Mouse (Mus musculus) kidney, adult 2 months (tissue): ENCODE data around the gene Pola1. TPM values are rescaled to one million over a fixed set of nuclear protein-coding genes. Genes with fewer than 3 reads are reported as not detected.

Experiments
- DNase-seq: peaks from one replicate; pipeline ENCODE4 v3.0.0; 2021
- H3K27ac ChIP-seq: fragments of 200-500 bp; 2 replicates; pipeline ENCODE4 v1.5.1; 2012; ENCODE audit warnings: low read depth, low read length, control low read depth, inconsistent platforms; ENCODE audit not compliant: insufficient read depth
- H3K27me3 ChIP-seq: fragments of 200-500 bp; replicated peaks from 2 replicates; pipeline ENCODE4 v1.6.1; 2012; ENCODE audit warnings: mild to moderate bottlenecking, moderate library complexity, low read length, inconsistent platforms; ENCODE audit not compliant: control insufficient read depth, insufficient read depth
- H3K36me3 ChIP-seq: fragments of 200-500 bp; 2 replicates; pipeline ENCODE4 v1.6.1; 2012; ENCODE audit warnings: mild to moderate bottlenecking, moderate library complexity, low read length, inconsistent platforms; ENCODE audit not compliant: control insufficient read depth, insufficient read depth
- H3K4me1 ChIP-seq: fragments of 200-500 bp; 2 replicates; pipeline ENCODE4 v1.6.1; 2011; ENCODE audit warnings: low read length; ENCODE audit not compliant: control insufficient read depth, insufficient read depth
- H3K4me3 ChIP-seq: fragments of 200-500 bp; 2 replicates; pipeline ENCODE4 v1.5.1; 2011; ENCODE audit warnings: mild to moderate bottlenecking, low read depth, low read length, control low read depth; ENCODE audit not compliant: insufficient read depth
- CTCF ChIP-seq: fragments of 200-500 bp; conservative IDR thresholded peaks from 2 replicates; pipeline ENCODE4 v1.5.1; 2011; ENCODE audit warnings: low read depth, mild to moderate bottlenecking, control low read depth, low read length, moderate library complexity, mixed read lengths; ENCODE audit not compliant: insufficient read depth, insufficient read length
- POLR2A ChIP-seq: fragments of 200-500 bp; IDR thresholded peaks from one replicate; pipeline ENCODE4 v1.6.1; 2011; ENCODE audit warnings: low read depth, low read length, control low read depth
- WGBS: fragments of 180-500 bp; shearing (Covaris S2); methylation state at CpG from one replicate; pipeline ENCODE4 v1.1.7; 2018; 5-methylcytosine and 5-hydroxymethylcytosine counted together
- polyA plus RNA-seq: library from polyadenylated mRNA; depleted of rRNA; stranded (reverse); fragments of >200 nt; gene quantifications from 2 replicates; pipeline ENCODE4 v1.2.3, GENCODE M21; 2012

The Pola1 gene
- polyA plus RNA-seq, 1 experiment: 0.45 TPM

- TF ChIP-seq POLR2A (no peak), CTCF (no peak)
- Histone ChIP-seq H3K27me3 (no peaks in the 10 kb centered on the region), H3K36me3 (no peaks in the 10 kb centered on the region), H3K4me3 (no peak overlapping the region), H3K27ac (no peak overlapping the region), H3K4me1 (no peaks in the 10 kb centered on the region)
- no peak for DNase-seq
- WGBS: 92% methylated on average over 3 of the region's 3 CpGs
Measured at GRCm38 (mm10) chrX:93368211-93368610, 263.7 kb downstream of the Pola1 start.

DNA sequence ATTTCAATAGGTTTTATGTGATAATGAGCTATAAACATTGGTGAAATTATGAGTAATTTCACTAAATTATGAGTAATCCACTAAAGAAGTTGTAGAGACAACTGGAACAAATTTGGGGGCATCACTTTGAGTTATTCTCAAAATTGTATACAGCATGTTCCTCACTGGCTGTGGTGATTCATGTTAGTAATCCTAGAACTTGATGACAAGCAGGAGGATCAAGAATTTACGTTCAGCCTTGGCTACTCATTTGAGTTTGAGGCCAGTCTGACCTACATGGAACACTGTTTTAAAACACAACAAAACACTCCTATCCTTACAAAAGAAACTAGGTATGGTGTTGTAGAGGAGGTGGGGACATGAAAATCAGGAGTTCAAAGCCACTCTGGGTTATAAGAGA is 310.6 kb downstream of the Pola1 start:
- Histone ChIP-seq H3K36me3 (no peaks in the 10 kb centered on the region), H3K27ac (no peak overlapping the region), H3K4me1 (no peaks in the 10 kb centered on the region), H3K27me3 (no peaks in the 10 kb centered on the region), H3K4me3 (no peak overlapping the region)
- no peak for DNase-seq
- no peak for TF ChIP-seq POLR2A
- TF ChIP-seq CTCF: no peak
- 91% methylated on average over 1 of the region's 1 CpGs for whole genome bisulfite sequencing

GRCm38 (mm10) chrX:93319979-93320378 is 312.0 kb downstream of the Pola1 start:
- no peak for DNase-seq
- no peaks in the 10 kb centered on the region for H3K27me3 ChIP-seq
- H3K4me3 ChIP-seq: no peak overlapping the region
- H3K27ac ChIP-seq: no peak overlapping the region
- WGBS: 94% methylated on average over 2 of the region's 2 CpGs
- no peaks in the 10 kb centered on the region for H3K4me1 ChIP-seq
- TF ChIP-seq POLR2A: no peak
- no peak for TF ChIP-seq CTCF
- no peaks in the 10 kb centered on the region for H3K36me3 ChIP-seq

DNA sequence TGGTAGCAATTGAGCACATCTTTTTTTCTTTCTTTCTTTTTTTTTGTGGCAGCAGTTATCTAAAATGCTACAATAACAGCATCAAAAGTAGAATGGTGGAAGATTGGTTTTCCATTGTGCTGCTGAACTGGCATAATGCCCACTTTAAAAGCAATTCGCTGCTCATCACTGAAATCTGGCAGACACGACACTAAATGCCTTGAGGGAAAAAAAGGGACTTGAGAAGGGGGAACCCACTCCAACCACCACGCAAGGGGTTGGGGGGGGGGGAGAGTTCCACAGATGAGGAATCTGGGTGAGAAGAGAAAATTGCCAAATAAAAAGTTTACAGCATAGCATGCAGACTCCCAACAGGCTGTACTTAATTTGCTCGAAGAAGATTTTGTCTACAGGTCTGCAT is 314.4 kb downstream of the Pola1 start:
- H3K27me3 ChIP-seq: no peaks in the 10 kb centered on the region

DNA sequence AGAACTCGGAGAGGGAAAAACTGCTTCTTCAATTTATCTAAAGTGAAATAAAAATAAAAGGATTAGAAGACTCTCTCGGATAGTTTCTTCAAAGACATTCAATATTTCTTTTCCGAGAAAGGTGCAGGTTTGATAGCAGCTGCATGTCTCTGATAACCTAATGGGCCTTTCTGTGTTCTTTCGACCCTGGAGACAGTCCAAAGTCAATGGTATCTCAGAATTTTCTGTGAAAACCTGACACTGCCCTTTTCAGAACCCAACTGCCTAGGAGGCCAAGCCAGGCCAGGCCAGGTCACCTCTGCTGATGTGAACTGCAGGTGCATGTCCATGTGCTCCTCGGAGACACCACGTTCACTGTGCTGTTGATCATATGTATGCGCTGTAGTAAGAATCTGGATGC is 326.2 kb downstream of the Pola1 start:
- Histone ChIP-seq H3K27ac (no peak overlapping the region), H3K27me3 (no peaks in the 10 kb centered on the region), H3K36me3 (no peaks in the 10 kb centered on the region), H3K4me3 (no peak overlapping the region), H3K4me1 (no peaks in the 10 kb centered on the region)
- TF ChIP-seq POLR2A (no peak), CTCF (no peak)
- DNase-seq: no peak
- 95% methylated on average over 7 of the region's 7 CpGs for WGBS

More for the DNA sequence above, 314.4 kb downstream of the Pola1 start:
- 72% methylated on average over 4 of the region's 4 CpGs for WGBS
- Histone ChIP-seq H3K27ac (no peak overlapping the region), H3K4me3 (no peak overlapping the region), H3K4me1 (no peaks in the 10 kb centered on the region), H3K36me3 (no peaks in the 10 kb centered on the region)
- no peak for DNase-seq
- no peak for TF ChIP-seq POLR2A
- TF ChIP-seq CTCF: no peak

DNA sequence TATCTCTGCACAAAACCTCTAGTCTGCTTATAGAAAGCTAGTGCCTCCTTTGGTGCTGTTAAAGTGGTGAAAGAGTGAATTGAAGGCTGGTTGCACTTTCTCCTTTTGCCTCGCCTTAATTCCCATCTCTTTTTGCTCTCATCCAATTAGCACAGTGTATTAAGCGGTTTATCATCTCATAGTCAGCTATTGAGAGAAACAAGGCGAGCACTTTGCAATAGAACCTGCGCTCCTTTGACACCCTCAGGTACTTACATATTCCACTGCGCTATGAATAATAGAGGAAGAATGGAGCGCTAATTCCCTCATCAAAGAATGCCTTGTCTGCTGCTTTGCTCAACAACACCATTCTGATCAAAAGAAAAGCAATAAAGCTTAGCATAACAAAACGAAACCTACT is 330.2 kb downstream of the Pola1 start:
- Histone ChIP-seq H3K4me3 (no peak overlapping the region), H3K4me1 (no peaks in the 10 kb centered on the region), H3K36me3 (no peaks in the 10 kb centered on the region), H3K27ac (no peak overlapping the region), H3K27me3 (peaks cover 3% of the 10 kb centered on the region; the same call in 1 of the 2 replicates)
- TF ChIP-seq POLR2A (no peak), CTCF (no peak)
- 47% methylated on average over 7 of the region's 7 CpGs for WGBS
- DNase-seq: no peak

DNA sequence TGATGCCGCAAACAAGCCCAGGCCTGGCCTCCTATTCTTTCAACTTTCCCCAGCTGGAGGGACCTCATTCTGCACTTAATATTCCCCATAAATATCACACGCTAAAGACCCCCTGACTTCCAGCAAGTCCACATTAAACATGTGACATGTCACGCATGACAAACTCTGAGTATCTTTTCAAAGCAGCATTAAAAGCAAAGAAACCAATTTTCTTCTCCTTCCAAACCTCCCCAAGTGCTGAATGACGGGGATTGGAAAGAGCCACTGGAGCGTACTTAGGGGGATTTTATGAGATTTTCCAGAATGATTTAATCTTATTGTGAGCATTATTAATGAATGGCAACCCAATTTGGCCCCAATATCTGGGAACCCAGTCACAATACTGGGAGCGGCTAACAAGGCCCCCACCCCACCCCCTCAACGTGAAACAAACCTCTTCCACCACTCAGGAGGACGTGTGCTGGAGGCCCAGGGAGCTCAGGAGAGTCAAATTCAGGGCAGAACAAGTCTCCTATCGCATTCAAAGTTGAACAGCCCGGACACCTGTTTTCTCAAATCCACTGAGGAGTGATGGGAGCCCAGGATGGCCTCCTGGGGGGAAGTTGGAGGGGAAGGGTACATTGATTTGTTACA is 331.7 kb downstream of the Pola1 start:
- DNase-seq: no peak
- Histone ChIP-seq H3K27me3 (peaks cover 6% of the 10 kb centered on the region; the same call in 1 of the 2 replicates), H3K4me3 (no peak overlapping the region), H3K36me3 (no peaks in the 10 kb centered on the region), H3K27ac (no peak overlapping the region), H3K4me1 (no peaks in the 10 kb centered on the region)
- TF ChIP-seq CTCF (no peak), POLR2A (no peak)
- 53% methylated on average over 10 of the region's 10 CpGs for WGBS
